Mouse (Mus musculus) retina, postnatal 7 days (tissue): Measurements from ENCODE around the gene Foxj2.

Source experiments
- DNase-seq: peaks from one replicate; pipeline ENCODE4 v3.0.0-alpha.2; 2012; ENCODE audit warnings: low read depth, low spot score

Foxj2 gene

GRCm38 (mm10) chr6:122873871-122874719 is 54.4 kb downstream of the Foxj2 start, which contains the start of gene Necap1:
Necap1 (plus strand) TSS chr6:122874474.
- DNase-seq, result peak; percentile 95

GRCm38 (mm10) chr6:122874720-122875389 is 55.1 kb downstream of the Foxj2 start:
- DNase-seq, result peak; percentile 62

DNA sequence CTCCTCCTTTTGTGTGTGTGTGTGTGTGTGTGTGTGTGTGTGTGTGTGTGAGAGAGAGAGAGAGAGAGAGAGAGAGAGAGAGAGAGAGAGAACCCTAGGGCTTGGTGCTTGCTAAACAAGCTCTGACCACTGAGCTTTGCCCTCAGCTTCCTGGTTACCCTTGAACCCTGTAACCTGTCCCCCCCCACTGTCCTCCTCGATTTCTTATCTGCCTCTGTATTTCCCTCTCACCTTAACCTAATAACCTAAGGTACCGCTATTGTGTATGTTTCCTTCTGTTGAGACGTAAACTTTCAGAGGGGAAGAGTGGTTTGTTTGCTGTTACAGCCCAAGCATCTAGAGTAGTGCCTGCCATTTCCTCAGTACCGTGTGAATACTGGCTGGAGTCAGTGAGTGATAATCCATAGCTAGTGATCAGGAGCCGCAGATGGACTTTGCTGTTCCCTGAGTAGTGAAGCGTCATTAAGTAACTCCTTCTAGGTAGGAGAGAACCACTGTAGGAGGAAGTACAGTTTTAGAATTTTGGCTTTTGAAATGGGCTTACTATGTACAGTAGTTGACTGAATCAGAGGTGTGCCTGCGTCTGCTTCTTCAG is 59.5 kb downstream of the Foxj2 start:
- DNase-seq, result no peak

GRCm38 (mm10) chr6:122879781-122880505 is 60.2 kb downstream of the Foxj2 start:
- DNase-seq, result no peak

GRCm38 (mm10) chr6:122881287-122881686 is 61.6 kb downstream of the Foxj2 start:
- no peak for DNase-seq

DNA sequence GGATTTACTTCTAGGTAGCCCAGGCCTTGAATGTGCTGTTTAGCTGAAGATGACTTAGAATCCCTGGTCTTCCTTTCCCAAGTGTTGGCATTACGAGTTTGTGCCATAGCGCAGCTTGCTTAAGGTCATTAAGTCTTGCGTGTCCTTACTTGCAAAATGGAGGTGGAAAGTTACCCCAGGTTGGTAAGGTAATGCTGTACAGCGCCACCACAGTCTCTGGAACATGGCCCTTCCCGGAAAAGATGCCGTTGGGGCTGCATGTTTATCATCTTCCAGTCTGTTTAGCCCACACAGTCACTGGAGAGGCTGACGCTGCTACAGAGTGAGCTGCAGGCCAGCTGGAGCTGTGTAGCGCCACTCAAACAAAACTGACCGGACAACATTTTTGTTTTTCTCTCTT is 63.9 kb downstream of the Foxj2 start:
- no peak for DNase-seq

GRCm38 (mm10) chr6:122889599-122889998 is 69.9 kb downstream of the Foxj2 start:
- DNase-seq, result no peak

DNA sequence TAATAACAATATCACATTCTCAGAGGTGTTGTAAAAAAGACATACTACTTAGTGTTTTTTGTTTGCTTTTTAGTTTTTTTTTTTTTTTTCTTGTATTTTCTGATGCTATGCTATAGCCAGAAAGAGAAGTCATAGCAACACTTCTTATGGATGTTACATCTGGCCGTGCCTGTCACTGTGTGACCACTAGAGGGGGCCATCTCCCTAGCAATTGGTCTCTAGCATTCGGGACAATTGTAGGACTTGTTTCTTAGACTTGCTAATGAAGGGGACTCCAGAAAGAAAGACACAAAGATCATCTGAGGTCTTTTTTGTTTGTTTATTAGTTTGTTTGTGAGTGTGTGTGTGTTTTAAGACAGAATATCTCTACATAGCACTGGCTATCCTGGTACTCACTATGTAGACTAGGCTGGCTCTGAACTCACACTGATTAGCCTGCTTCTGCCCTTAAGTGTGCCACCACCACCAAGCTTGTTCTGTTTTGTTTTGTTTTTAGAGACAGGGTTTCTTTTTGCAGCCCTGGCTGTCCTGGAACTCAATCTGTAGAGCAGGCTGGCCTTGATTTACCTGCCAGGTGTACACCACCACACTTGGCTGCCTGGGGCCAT is 72.8 kb downstream of the Foxj2 start:
- no peak for DNase-seq
